Mouse (Mus musculus): ENCODE measurements around the gene Pole4.

Pole4 gene

DNA sequence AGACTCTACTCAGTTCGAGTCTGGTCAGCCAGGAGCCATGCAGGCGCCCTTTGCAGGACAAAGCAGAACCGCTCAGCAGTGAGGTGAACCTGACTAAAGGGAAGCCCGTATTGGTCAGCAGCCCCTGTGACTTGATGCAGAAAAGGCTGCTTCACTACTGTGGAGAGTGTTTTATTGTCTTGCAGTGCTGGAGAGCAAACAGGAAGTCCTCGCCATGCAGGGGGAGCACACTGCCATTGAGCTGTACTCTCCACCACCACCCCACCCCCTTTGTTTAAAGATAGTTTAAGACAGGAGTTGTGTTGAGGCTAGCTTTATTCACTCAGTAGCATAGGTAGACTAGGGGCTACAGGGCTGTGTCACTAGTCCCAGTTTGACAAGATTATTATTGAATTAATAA is at the start of gene Pole4:
Gene Pole4 (minus strand): TSS at position 145 of the 400 bp plus-strand sequence.
- in situ Hi-C loops (cut with MboI; ENCODE audit: low sequenced_read_pairs), result loop anchor here (10.0 kb wide), 1 partner anchor 740 kb away; the partner anchor contains the start of gene Mrpl19

DNA sequence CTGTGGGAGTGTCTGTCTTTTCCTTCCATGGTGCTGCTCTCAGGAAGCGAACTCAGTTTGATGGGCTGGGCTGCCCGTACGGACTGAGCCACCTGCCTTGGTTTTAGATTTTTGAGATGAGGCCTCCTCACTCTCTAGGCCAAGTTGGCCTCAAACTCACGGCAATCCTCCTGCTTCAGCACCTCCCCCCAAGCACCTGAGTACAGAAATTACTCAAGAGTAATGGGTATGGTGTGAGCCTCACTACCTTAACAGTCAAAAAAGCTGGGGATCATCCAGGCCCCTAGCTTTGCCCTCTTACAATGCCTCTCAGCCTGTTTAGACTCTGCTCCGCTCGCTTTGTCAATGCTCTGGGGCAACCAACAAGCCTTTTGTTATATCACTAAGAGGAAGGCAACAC is 49.6 kb upstream of the Pole4 start:
- in situ Hi-C loops (cut with MboI; ENCODE audit: low sequenced_read_pairs), result no loop called here

DNA sequence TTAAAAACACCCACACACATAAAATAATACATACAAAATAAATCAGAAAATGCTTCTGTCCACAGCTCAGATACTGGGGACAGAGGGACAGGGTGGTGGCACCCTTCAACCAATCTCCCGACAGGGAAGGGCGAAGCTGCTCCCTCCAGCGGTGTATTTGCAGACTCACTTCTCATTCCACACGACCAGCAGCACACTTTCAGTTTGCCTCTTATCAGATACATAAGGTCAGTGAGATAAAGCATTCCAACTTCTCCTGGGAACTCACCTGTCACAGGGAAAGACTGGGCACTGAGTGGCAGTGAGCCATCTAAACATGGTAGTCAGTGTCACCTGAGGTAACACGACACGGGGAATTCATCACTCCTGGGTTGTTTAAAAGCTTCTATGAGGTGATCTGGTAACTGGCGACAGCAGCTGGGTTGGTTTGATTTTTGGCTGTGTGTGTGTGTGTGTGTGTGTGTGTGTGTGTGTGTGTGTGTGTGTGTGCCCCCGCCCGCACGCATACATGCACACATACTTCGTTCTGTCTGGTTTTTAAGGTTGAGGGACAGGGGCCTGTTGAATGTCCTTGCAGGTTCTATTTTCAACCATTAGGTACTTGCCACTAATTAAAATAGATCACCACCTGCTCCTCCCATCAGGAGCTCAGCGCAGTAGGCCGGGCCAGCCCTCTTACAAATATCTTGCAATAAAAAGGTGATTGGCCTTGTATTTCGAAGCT is 48.6 kb upstream of the Pole4 start:
- in situ Hi-C loops (cut with MboI; ENCODE audit: low sequenced_read_pairs), result no loop called here

DNA sequence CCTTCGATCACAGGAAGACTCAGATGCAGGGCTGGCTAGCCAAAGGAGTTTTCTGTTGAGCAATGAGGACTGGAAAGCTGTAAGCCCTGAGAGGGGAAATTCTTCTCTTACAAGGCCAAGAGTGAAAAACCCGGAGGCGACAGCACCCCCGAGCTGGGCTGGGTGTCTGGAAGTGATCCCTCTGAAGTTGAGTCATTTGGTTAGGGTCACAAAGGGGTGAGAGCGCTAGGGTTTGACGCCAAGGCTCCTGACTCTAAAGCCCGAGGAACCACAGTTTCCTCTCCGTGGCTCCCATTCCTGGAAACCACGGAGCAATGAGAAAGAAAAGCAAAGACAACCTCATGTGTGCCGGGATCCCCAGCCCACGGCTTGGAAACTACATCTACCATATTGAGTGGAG is 47.9 kb upstream of the Pole4 start:
- in situ Hi-C loops (cut with MboI; ENCODE audit: low sequenced_read_pairs), result no loop called here

GRCm38 (mm10) chr6:82751791-82752190 is 46.6 kb upstream of the Pole4 start:
- in situ Hi-C loops (cut with MboI; ENCODE audit: low sequenced_read_pairs), result no loop called here

DNA sequence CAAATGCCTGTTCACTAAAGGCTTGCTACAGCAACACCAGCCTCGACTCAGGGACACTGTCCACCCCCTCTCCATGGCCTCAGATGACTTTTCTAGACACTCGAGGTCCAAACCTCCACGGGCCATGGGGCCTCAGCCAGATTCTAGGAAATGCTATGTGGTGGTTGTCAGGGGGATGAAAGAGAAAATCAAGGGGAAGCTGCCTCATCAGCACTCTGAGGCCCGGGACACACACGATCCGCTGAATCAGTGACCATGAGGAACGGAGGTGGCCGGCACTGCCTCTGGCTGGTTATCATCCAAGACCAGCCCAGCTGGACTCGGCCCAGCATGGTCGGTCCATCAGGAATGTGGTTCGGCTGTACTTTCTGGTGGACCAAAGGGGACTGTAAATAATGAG is 45.9 kb upstream of the Pole4 start:
- in situ Hi-C loops (cut with MboI; ENCODE audit: low sequenced_read_pairs), result no loop called here

DNA sequence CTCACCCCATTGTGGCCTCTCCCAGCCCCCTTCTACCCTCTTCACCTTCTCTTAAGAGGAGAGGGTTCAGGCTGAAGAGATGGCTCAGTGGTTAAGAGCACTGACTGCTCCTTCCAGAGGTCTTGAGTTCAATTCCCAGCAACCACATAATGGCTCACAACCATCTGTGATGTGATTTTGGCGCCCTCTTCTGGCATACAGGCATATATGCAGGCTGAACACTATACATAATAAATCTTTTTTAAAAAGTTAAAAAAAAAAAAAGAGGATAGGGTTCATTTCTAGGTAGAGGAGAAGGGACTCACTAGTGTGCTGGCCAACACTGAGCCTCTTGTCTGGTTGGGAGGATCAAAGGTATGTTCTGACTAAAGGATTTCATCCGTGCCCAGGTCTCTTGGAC is 44.9 kb upstream of the Pole4 start:
- in situ Hi-C loops (cut with MboI; ENCODE audit: low sequenced_read_pairs), result no loop called here

DNA sequence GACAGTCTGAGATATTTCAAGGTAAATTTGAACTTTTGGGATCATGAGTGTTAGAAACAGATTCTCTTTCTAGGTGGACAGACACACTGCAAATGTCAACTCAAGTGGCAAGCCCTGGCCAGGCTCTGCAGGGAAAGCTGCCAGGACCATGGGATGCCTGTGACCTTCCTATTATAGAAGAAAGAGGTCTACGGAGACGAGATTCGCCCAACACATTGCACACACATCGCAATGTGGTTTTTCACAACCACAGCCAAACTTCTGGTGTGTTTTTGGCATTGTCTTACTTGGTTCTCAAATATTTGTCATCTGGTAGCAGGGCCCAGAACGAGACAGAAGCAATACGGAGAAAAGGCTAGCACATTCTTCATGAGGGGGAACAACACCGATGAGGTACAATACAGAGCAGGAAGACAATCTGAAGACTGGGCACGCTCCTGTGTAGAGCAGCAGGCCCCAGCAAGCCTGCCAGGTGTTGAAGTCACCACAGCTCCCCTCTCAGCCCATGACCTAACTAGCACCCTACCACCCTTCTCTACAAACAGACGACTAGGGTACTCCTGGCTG is 43.0 kb upstream of the Pole4 start:
- in situ Hi-C loops (cut with MboI; ENCODE audit: low sequenced_read_pairs), result no loop called here

DNA sequence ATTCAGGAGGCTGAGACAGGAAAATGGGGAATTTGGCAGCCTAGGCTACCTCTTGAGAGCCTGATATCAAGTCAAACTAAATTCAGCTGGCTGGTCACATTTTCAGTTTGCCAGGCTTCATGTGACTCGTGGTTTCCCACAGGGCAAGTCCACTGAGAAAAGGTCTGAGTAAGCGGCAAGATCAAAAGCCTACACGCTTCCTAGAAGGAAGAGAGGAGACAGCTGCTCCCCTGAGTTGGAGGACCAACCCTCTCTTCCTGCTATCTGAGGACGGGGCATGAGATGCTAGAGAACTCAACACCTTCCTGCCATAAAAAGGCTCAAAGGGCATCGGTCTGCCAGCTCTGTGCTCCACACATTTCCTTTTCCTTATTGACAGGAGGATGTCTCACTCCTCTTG is 41.9 kb upstream of the Pole4 start:
- in situ Hi-C loops (cut with MboI; ENCODE audit: low sequenced_read_pairs), result no loop called here

GRCm38 (mm10) chr6:82744553-82744952 is 39.4 kb upstream of the Pole4 start:
- in situ Hi-C loops (cut with MboI; ENCODE audit: low sequenced_read_pairs), result no loop called here

- in situ Hi-C loops (cut with MboI; ENCODE audit: low sequenced_read_pairs), result no loop called here
Measured at GRCm38 (mm10) chr6:82741518-82741880, 36.3 kb upstream of the Pole4 start.

GRCm38 (mm10) chr6:82740868-82741517 is 35.8 kb upstream of the Pole4 start:
- in situ Hi-C loops (cut with MboI; ENCODE audit: low sequenced_read_pairs), result no loop called here

DNA sequence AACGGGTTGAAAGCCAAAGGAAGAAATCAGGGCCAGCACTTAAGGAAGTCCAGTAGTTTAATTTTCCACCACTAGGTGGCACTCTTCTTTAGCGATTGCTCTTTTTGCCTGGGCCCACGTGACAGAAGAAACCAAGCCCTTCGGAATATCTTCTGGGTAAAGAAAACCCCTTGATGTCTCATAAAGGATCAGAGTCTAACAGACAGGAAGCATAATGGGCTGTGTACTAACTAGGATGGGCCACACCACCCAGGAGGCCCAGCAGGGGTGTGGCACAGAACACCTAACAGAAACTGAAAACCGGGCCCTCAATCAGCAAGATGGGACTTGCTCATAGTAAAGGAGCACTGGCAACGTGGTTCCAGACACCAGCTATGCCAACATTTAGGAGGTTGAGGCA is 35.1 kb upstream of the Pole4 start:
- in situ Hi-C loops (cut with MboI; ENCODE audit: low sequenced_read_pairs), result no loop called here

DNA sequence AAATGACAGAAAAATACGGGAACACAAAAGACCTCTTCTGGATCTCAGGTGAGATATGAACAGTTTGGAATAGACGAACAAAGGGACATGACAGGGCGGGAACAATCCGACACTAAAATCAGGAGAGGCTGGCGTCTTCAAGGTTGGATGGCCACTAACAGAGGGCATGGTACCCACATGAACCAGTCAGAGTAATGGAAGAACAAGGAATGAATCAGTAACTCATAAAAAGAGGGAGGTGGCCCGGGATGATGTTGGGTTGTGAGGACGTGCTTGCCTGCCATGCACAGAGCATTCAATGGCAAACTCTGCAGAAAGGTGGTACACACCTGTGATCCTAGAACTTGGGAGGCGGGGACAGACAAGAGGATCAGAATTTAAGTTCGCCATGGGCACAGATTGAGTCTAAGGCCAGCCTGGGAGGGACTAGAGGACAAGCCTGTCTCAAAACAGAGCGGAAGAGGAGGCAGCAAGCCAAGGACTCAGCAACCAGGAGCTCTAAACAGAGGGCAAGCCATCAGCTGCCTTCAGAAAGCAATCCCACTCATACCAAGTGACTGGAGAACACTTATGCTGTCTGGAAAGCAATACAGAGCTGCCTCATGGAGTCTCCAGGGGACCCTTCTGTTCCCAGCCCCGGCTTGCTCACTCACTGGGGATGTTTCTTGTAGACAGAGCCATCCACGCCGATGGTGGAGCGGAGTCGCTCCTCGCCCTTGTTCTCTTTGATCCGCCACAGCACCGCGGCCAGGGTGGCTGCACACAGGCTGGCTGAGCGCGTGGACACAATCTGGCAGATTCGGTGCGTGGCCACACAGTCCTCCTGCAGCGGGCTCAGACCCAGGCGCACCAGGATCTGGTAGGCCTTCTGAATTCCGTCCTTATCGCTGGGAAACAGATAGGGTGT is 32.7 kb upstream of the Pole4 start:
- in situ Hi-C loops (cut with MboI; ENCODE audit: low sequenced_read_pairs), result no loop called here

DNA sequence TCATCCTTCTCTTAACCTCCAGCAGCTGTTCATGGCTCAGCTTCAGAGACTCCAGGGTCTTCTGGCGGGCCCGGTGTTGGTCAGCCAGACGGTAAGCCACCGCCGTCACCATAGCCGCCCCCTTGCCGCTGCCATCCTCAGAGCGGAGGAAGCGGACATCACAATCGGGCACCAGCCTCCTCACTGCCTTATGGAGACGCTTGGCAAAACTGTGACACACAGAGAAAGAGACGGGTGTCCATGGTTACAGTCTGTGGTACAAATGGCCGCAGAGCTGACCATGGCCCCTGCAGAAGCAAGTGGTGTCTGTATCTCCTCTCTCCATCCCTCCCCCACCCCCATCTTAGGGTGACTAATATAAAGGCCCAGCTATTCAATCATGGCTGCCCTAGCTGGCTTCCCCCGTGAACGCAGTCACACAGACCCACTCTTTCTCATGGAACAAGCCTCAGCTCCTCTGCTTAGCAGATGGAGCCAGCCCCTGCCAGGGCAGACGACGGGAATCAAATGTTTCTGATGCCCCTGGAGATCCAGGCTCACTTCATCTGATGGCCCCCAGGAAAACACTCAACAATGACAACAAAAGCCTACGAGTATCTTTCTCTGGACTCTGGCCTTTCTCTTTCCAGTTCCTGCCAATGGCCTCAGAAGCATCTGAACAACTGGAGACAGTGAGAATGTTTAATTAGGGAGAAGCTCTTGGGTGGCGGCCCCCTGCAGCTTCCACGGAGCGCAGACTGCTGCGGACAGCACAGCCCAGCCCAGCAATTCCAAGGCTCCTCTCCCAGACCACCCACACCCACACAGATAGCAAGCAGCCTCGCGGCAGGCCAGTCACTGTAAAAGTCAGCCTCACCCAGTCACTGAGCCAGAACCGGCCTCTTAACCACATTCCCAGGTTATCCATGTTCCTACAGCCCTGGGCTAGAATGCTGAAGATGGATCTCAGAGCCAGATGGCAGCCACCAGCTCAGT is 31.7 kb upstream of the Pole4 start:
- in situ Hi-C loops (cut with MboI; ENCODE audit: low sequenced_read_pairs), result no loop called here

- in situ Hi-C loops (cut with MboI; ENCODE audit: low sequenced_read_pairs), result no loop called here
Measured at GRCm38 (mm10) chr6:82735347-82735746, 30.2 kb upstream of the Pole4 start.

GRCm38 (mm10) chr6:82728635-82729034 is 23.5 kb upstream of the Pole4 start:
- in situ Hi-C loops (cut with MboI; ENCODE audit: low sequenced_read_pairs), result no loop called here

DNA sequence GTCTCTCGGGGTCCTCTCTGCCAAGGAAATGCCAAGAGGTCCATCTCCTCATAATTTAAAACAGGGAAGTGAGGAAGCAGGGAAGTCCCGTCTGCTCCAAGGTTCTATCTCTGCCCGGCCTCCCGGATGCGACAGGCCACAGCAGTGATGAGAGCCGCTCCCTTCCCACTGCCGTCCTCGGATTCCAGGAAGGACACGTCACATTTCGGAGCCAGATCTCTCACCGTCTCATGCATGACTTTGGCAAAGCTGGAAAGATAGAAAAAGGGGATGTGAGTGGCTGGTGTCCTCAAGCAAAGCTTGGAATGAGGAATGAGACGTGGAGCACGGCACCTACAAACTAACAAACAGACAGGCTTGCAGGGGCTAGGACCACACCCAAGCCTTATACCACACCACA is 22.0 kb upstream of the Pole4 start:
- in situ Hi-C loops (cut with MboI; ENCODE audit: low sequenced_read_pairs), result no loop called here

- in situ Hi-C loops (cut with MboI; ENCODE audit: low sequenced_read_pairs), result no loop called here
Measured at GRCm38 (mm10) chr6:82723321-82723720, 18.2 kb upstream of the Pole4 start.

- in situ Hi-C loops (cut with MboI; ENCODE audit: low sequenced_read_pairs), result no loop called here
Measured at GRCm38 (mm10) chr6:82716126-82716525, 11.0 kb upstream of the Pole4 start.
